Mouse (Mus musculus): ENCODE data around the gene C5ar2. TPM values are rescaled to one million over a fixed set of nuclear protein-coding genes. Genes with fewer than 3 reads are reported as not detected.
"Not testable (repeated sequence)": the region's sequence is repeated elsewhere in the genome, so short reads cannot be mapped to it uniquely, and the experiment has no call there.

C5ar2 gene
- polyA plus RNA-seq, 1 experiment from 2014 or later = 0.04 TPM

GRCm38 (mm10) chr7:16272681-16273080 is 28.7 kb upstream of the C5ar2 start:
- peak overlapping the region; percentile 84 for H3K27ac ChIP-seq
- no peaks in the 10 kb centered on the region for H3K9me3 ChIP-seq (replicated peaks)
- DNase-seq (ENCODE audit: low spot score) = peak; percentile 78
- peaks cover 36% of the 10 kb centered on the region for H3K4me1 ChIP-seq
- peak overlapping the region; percentile 66 for H3K4me3 ChIP-seq
- H3K27me3 ChIP-seq (ENCODE audit: low read depth, poor library complexity, severe bottlenecking) = no peaks in the 10 kb centered on the region; the same call in 1 of the 2 replicates
- WGBS = under 1% methylated on average over 46 of the region's 46 CpGs
- peaks cover 29% of the 10 kb centered on the region for H3K36me3 ChIP-seq

- Histone ChIP-seq H3K36me3 (peaks cover 13% of the 10 kb centered on the region), H3K27me3 (ENCODE audit: low read depth, poor library complexity, severe bottlenecking) (no peaks in the 10 kb centered on the region; the same call in 1 of the 2 replicates), H3K4me1 (peaks cover 36% of the 10 kb centered on the region), H3K27ac (no peak overlapping the region), H3K9me3 (replicated peaks) (no peaks in the 10 kb centered on the region), H3K4me3 (no peak overlapping the region)
- 78% methylated on average over 1 of the region's 1 CpGs for WGBS
- no peak for DNase-seq (ENCODE audit: low spot score)
Observed at GRCm38 (mm10) chr7:16271139-16271538, 27.2 kb upstream of the C5ar2 start.

GRCm38 (mm10) chr7:16266593-16266992 is 22.6 kb upstream of the C5ar2 start:
- not testable (repeated sequence) for H3K4me3 ChIP-seq; DNase-seq (ENCODE audit: low spot score); H3K36me3 ChIP-seq; H3K27ac ChIP-seq; H3K9me3 ChIP-seq (replicated peaks); H3K4me1 ChIP-seq; H3K27me3 ChIP-seq (ENCODE audit: low read depth, poor library complexity, severe bottlenecking)
- WGBS = 89% methylated on average over 7 of the region's 7 CpGs

GRCm38 (mm10) chr7:16265856-16266255 is 21.9 kb upstream of the C5ar2 start:
- H3K4me3 ChIP-seq = no peak overlapping the region
- H3K4me1 ChIP-seq = no peaks in the 10 kb centered on the region
- 0 out of 2 replicates have a peak, but pooled peaks cover 5% of the 10 kb centered on the region for H3K9me3 ChIP-seq (replicated peaks)
- H3K27ac ChIP-seq = no peak overlapping the region
- no peaks in the 10 kb centered on the region for H3K27me3 ChIP-seq (ENCODE audit: low read depth, poor library complexity, severe bottlenecking)
- no peaks in the 10 kb centered on the region for H3K36me3 ChIP-seq
- DNase-seq (ENCODE audit: low spot score) = no peak
- WGBS = 90% methylated on average over 11 of the region's 11 CpGs

- Histone ChIP-seq H3K4me1 (no peaks in the 10 kb centered on the region), H3K27me3 (ENCODE audit: low read depth, poor library complexity, severe bottlenecking) (no peaks in the 10 kb centered on the region), H3K36me3 (no peaks in the 10 kb centered on the region), H3K4me3 (no peak overlapping the region), H3K27ac (no peak overlapping the region), H3K9me3 (replicated peaks) (0 out of 2 replicates have a peak, but pooled peaks cover 5% of the 10 kb centered on the region)
- 88% methylated on average over 5 of the region's 5 CpGs for WGBS
- no peak for DNase-seq (ENCODE audit: low spot score)
Observed at GRCm38 (mm10) chr7:16263843-16264242, 19.9 kb upstream of the C5ar2 start.

GRCm38 (mm10) chr7:16263015-16263787 is 19.2 kb upstream of the C5ar2 start:
- Histone ChIP-seq H3K9me3 (replicated peaks) (0 out of 2 replicates have a peak, but pooled peaks cover 5% of the 10 kb centered on the region), H3K4me3 (no peak overlapping the region), H3K27me3 (ENCODE audit: low read depth, poor library complexity, severe bottlenecking) (no peaks in the 10 kb centered on the region), H3K36me3 (no peaks in the 10 kb centered on the region), H3K27ac (no peak overlapping the region), H3K4me1 (no peaks in the 10 kb centered on the region)
- 31% methylated on average over 8 of the region's 8 CpGs for WGBS
- peak; percentile 72 for DNase-seq (ENCODE audit: low spot score)

GRCm38 (mm10) chr7:16261097-16261496 is 17.1 kb upstream of the C5ar2 start:
- Histone ChIP-seq H3K27ac (no peak overlapping the region), H3K9me3 (replicated peaks) (0 out of 2 replicates have a peak, but pooled peaks cover 5% of the 10 kb centered on the region), H3K36me3 (no peaks in the 10 kb centered on the region), H3K4me1 (no peaks in the 10 kb centered on the region), H3K27me3 (ENCODE audit: low read depth, poor library complexity, severe bottlenecking) (no peaks in the 10 kb centered on the region), H3K4me3 (no peak overlapping the region)
- WGBS = 72% methylated on average over 1 of the region's 1 CpGs
- DNase-seq (ENCODE audit: low spot score) = no peak

GRCm38 (mm10) chr7:16259110-16259590 is 15.2 kb upstream of the C5ar2 start, which contains the start of gene C5ar1:
TSS of gene C5ar1 (minus strand) at chr7:16259540.
- H3K9me3 ChIP-seq (replicated peaks) = no peaks in the 10 kb centered on the region
- H3K27ac ChIP-seq = no peak within 1 kb of the TSS
- no peak for DNase-seq (ENCODE audit: low spot score)
- 89% methylated on average over 5 of the region's 5 CpGs for WGBS
- H3K36me3 ChIP-seq = no peaks in the 10 kb centered on the region
- no peaks in the 10 kb centered on the region for H3K4me1 ChIP-seq
- no peak within 1 kb of the TSS for H3K4me3 ChIP-seq
- H3K27me3 ChIP-seq (ENCODE audit: low read depth, poor library complexity, severe bottlenecking) = no peaks in the 10 kb centered on the region

GRCm38 (mm10) chr7:16257830-16258229 is 13.9 kb upstream of the C5ar2 start:
- no peak for DNase-seq (ENCODE audit: low spot score)
- Histone ChIP-seq H3K4me3 (no peak overlapping the region), H3K27me3 (ENCODE audit: low read depth, poor library complexity, severe bottlenecking) (no peaks in the 10 kb centered on the region), H3K36me3 (no peaks in the 10 kb centered on the region), H3K4me1 (no peaks in the 10 kb centered on the region), H3K27ac (no peak overlapping the region), H3K9me3 (replicated peaks) (no peaks in the 10 kb centered on the region)
- 88% methylated on average over 11 of the region's 11 CpGs for WGBS

- not testable (repeated sequence) for H3K27ac ChIP-seq; H3K4me3 ChIP-seq; H3K9me3 ChIP-seq (replicated peaks); DNase-seq (ENCODE audit: low spot score); H3K36me3 ChIP-seq; H3K27me3 ChIP-seq (ENCODE audit: low read depth, poor library complexity, severe bottlenecking); H3K4me1 ChIP-seq
- WGBS = 87% methylated on average over 4 of the region's 4 CpGs
Observed at GRCm38 (mm10) chr7:16255963-16256362, 12.0 kb upstream of the C5ar2 start.

- 66% methylated on average over 4 of the region's 4 CpGs for WGBS
- Histone ChIP-seq H3K36me3 (no peaks in the 10 kb centered on the region), H3K27me3 (ENCODE audit: low read depth, poor library complexity, severe bottlenecking) (no peaks in the 10 kb centered on the region), H3K9me3 (replicated peaks) (no peaks in the 10 kb centered on the region), H3K4me3 (no peak overlapping the region), H3K27ac (no peak overlapping the region), H3K4me1 (no peaks in the 10 kb centered on the region)
- DNase-seq (ENCODE audit: low spot score) = no peak
Observed at GRCm38 (mm10) chr7:16254195-16254594, 10.2 kb upstream of the C5ar2 start.

GRCm38 (mm10) chr7:16250687-16251086 is 6.7 kb upstream of the C5ar2 start:
- DNase-seq (ENCODE audit: low spot score) = no peak
- no peak overlapping the region for H3K27ac ChIP-seq
- H3K9me3 ChIP-seq (replicated peaks) = no peaks in the 10 kb centered on the region
- 93% methylated on average over 5 of the region's 5 CpGs for WGBS
- H3K36me3 ChIP-seq = no peaks in the 10 kb centered on the region
- H3K27me3 ChIP-seq (ENCODE audit: low read depth, poor library complexity, severe bottlenecking) = no peaks in the 10 kb centered on the region
- no peak overlapping the region for H3K4me3 ChIP-seq
- H3K4me1 ChIP-seq = no peaks in the 10 kb centered on the region

GRCm38 (mm10) chr7:16245958-16246357 is 2.0 kb upstream of the C5ar2 start:
- no peaks in the 10 kb centered on the region for H3K27me3 ChIP-seq (ENCODE audit: low read depth, poor library complexity, severe bottlenecking)
- WGBS = 70% methylated on average over 1 of the region's 4 CpGs
- no peak overlapping the region for H3K27ac ChIP-seq
- no peak for DNase-seq (ENCODE audit: low spot score)
- H3K36me3 ChIP-seq = no peaks in the 10 kb centered on the region
- no peak overlapping the region for H3K4me3 ChIP-seq
- no peaks in the 10 kb centered on the region for H3K9me3 ChIP-seq (replicated peaks)
- H3K4me1 ChIP-seq = no peaks in the 10 kb centered on the region
